Mouse (Mus musculus): ENCODE results near the gene Naa15. TPM values are rescaled to one million over a fixed set of nuclear protein-coding genes. Genes with fewer than 3 reads are reported as not detected.
"Not testable (repeated sequence)": the region's sequence is repeated elsewhere in the genome, so short reads cannot be mapped to it uniquely, and the experiment has no call there.

Gene Naa15
- polyA plus RNA-seq, 1 experiment from 2014 or later = 12.7 TPM

DNA sequence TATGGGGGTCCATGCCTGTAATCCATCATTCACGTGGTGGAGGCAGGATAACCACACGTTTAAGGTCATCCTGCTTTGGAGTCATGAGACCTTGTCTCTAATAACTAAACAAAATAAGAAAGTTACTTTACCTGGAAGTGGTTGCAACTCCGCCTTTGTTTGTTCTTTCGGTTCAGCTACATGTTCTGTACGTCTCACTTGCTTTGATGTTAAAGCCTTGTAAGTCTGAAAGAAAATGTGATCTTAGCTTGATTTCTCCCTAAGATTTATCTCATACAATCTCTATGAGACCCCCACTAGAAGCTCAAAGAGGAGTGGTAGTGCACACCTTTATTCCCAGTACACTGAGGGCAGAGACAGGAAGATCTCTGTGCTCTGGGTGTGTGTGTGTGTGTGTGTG lies 23.9 kb upstream of the Naa15 start:
- H3K4me3 ChIP-seq (ENCODE audit: low read depth, low read length) = no peak overlapping the region
- DNase-seq (ENCODE audit: low spot score) (no peak), ATAC-seq (no peak)
- no peaks in the 10 kb centered on the region for H3K27me3 ChIP-seq (replicated peaks; ENCODE audit: insufficient read depth, low read length)
- 65% methylated on average over 5 of the region's 5 CpGs for WGBS
- no peaks in the 10 kb centered on the region for H3K36me3 ChIP-seq (ENCODE audit: insufficient read depth, low read length)
- no peak overlapping the region for H3K4me2 ChIP-seq (replicated peaks; ENCODE audit: low read depth, low read length)
- no peak overlapping the region for H3K9ac ChIP-seq (replicated peaks; ENCODE audit: low read depth)
- no peak for TF ChIP-seq EP300 (IDR thresholded peaks at IDR 0.05)
- no peak for TF ChIP-seq CTCF (IDR thresholded peaks at IDR 0.05)
- H3K27ac ChIP-seq (ENCODE audit: low read length) = no peak overlapping the region
- H3K9me3 ChIP-seq (ENCODE audit: low read length) = no peaks in the 10 kb centered on the region
- H3K4me1 ChIP-seq (ENCODE audit: insufficient read depth, low read depth, low read length) = no peaks in the 10 kb centered on the region

- DNase-seq (ENCODE audit: low spot score) (no peak), ATAC-seq (no peak)
- 92% methylated on average over 5 of the region's 5 CpGs for WGBS
- H3K36me3 ChIP-seq (ENCODE audit: insufficient read depth, low read length) = no peaks in the 10 kb centered on the region
- no peaks in the 10 kb centered on the region for H3K27me3 ChIP-seq (replicated peaks; ENCODE audit: insufficient read depth, low read length)
- no peak overlapping the region for H3K27ac ChIP-seq (ENCODE audit: low read length)
- H3K9ac ChIP-seq (replicated peaks; ENCODE audit: low read depth) = no peak overlapping the region
- no peak overlapping the region for H3K4me2 ChIP-seq (replicated peaks; ENCODE audit: low read depth, low read length)
- no peak overlapping the region for H3K4me3 ChIP-seq (ENCODE audit: low read depth, low read length)
- no peaks in the 10 kb centered on the region for H3K9me3 ChIP-seq (ENCODE audit: low read length)
- TF ChIP-seq EP300 (IDR thresholded peaks at IDR 0.05) (no peak), CTCF (IDR thresholded peaks at IDR 0.05) (no peak)
- H3K4me1 ChIP-seq (ENCODE audit: insufficient read depth, low read depth, low read length) = no peaks in the 10 kb centered on the region
Observed at GRCm38 (mm10) chr3:51391591-51391990, 23.4 kb upstream of the Naa15 start.

DNA sequence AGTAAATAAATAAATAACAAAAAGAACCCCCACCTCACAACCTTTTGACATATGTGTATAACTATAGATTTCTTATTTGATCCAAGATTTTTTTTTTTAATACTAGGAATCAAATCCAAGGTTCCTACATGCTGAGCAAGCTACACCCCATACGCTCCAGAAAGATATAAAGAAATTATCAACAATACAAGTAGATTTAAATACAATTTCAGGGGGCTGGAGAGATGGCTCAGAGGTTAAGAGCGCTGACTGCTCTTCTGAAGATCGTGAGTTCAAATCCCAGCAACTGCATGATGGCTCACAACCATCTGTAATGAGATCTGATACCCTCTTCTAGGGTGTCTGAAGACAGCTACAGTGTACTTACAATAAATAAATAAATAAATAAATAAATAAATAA lies 21.9 kb upstream of the Naa15 start:
- H3K27me3 ChIP-seq (replicated peaks; ENCODE audit: insufficient read depth, low read length); H3K4me3 ChIP-seq (ENCODE audit: low read depth, low read length); H3K9ac ChIP-seq (replicated peaks; ENCODE audit: low read depth); H3K4me2 ChIP-seq (replicated peaks; ENCODE audit: low read depth, low read length); ATAC-seq; H3K36me3 ChIP-seq (ENCODE audit: insufficient read depth, low read length); H3K27ac ChIP-seq (ENCODE audit: low read length); H3K9me3 ChIP-seq (ENCODE audit: low read length); H3K4me1 ChIP-seq (ENCODE audit: insufficient read depth, low read depth, low read length); DNase-seq (ENCODE audit: low spot score): not testable (repeated sequence)
- 95% methylated on average over 3 of the region's 3 CpGs for WGBS

- ATAC-seq = no peak
- Histone ChIP-seq H3K36me3 (ENCODE audit: insufficient read depth, low read length) (no peaks in the 10 kb centered on the region), H3K4me1 (ENCODE audit: insufficient read depth, low read depth, low read length) (no peaks in the 10 kb centered on the region), H3K27me3 (replicated peaks; ENCODE audit: insufficient read depth, low read length) (no peaks in the 10 kb centered on the region), H3K27ac (ENCODE audit: low read length) (no peak overlapping the region), H3K4me3 (ENCODE audit: low read depth, low read length) (no peak overlapping the region), H3K9me3 (ENCODE audit: low read length) (no peaks in the 10 kb centered on the region), H3K9ac (replicated peaks; ENCODE audit: low read depth) (no peak overlapping the region), H3K4me2 (replicated peaks; ENCODE audit: low read depth, low read length) (no peak overlapping the region)
- no peak for DNase-seq (ENCODE audit: low spot score)
- TF ChIP-seq CTCF (IDR thresholded peaks at IDR 0.05) (no peak), EP300 (IDR thresholded peaks at IDR 0.05) (no peak)
- 93% methylated on average over 2 of the region's 2 CpGs for WGBS
Observed at GRCm38 (mm10) chr3:51393651-51394050, 21.3 kb upstream of the Naa15 start.

DNA sequence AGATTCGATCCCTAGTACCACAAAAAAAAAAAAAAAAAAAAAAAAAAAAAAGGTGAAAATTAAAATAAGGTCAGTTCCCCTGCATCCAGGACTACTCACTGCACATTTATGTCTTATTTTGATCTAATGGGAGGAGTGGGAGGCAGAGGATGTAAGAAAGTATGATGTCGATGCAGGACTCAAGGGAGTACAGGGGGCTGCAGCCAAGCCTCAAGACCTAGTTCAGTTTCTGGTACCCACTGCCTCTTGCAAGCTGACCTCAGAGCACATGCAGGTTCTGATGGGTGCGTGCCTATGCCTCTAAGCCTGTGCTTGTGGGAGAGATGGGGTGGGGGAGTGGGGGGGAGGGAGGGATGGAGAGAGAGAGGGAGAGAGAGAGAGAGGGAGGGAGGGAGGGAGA lies 20.1 kb upstream of the Naa15 start:
- no peak overlapping the region for H3K27ac ChIP-seq (ENCODE audit: low read length)
- H3K9ac ChIP-seq (replicated peaks; ENCODE audit: low read depth) = no peak overlapping the region
- H3K4me2 ChIP-seq (replicated peaks; ENCODE audit: low read depth, low read length) = no peak overlapping the region
- TF ChIP-seq EP300 (IDR thresholded peaks at IDR 0.05) (no peak), CTCF (IDR thresholded peaks at IDR 0.05) (no peak)
- H3K36me3 ChIP-seq (ENCODE audit: insufficient read depth, low read length) = no peaks in the 10 kb centered on the region
- DNase-seq (ENCODE audit: low spot score) (no peak), ATAC-seq (no peak)
- no peak overlapping the region for H3K4me3 ChIP-seq (ENCODE audit: low read depth, low read length)
- no peaks in the 10 kb centered on the region for H3K4me1 ChIP-seq (ENCODE audit: insufficient read depth, low read depth, low read length)
- no peaks in the 10 kb centered on the region for H3K27me3 ChIP-seq (replicated peaks; ENCODE audit: insufficient read depth, low read length)
- WGBS = 71% methylated on average over 3 of the region's 3 CpGs
- H3K9me3 ChIP-seq (ENCODE audit: low read length) = no peaks in the 10 kb centered on the region

DNA sequence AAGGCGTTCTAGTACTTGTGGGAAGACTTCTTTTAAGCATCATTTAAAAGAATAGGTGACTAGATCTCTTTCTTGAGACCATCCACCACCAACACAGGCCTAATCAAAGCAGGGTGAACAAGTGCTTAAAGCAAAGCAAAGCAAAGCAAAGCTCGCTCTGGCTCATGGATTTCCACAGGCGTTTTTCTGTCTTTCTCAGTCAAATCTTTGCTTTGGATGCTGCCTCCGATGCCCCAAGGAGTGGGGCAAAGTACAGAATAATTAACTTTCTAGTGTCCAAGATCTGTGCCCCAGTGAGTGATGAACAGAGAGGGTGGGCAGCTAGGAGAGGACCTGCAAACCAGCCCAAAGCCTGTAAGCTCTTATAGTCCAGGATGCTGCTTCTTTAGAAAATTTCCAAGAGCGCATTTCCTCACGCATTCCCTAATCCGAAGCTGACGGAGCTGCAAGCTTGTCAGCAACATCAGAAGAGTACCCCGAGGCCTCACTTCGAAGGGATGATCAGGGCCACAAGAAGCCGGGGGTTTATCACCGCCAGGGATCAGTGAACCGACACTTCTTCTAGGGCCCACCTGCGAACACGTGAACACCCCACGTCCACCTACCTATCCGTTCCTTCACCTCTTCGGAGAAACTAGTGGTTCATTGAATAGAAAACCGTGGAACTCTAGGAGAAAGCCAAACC lies 19.3 kb upstream of the Naa15 start:
- WGBS = 44% methylated on average over 19 of the region's 19 CpGs
- no peaks in the 10 kb centered on the region for H3K4me1 ChIP-seq (ENCODE audit: insufficient read depth, low read depth, low read length)
- H3K9ac ChIP-seq (replicated peaks; ENCODE audit: low read depth) = no peak overlapping the region
- H3K4me3 ChIP-seq (ENCODE audit: low read depth, low read length) = no peak overlapping the region
- H3K4me2 ChIP-seq (replicated peaks; ENCODE audit: low read depth, low read length) = no peak overlapping the region
- H3K36me3 ChIP-seq (ENCODE audit: insufficient read depth, low read length) = no peaks in the 10 kb centered on the region
- H3K27ac ChIP-seq (ENCODE audit: low read length) = no peak overlapping the region
- H3K27me3 ChIP-seq (replicated peaks; ENCODE audit: insufficient read depth, low read length) = no peaks in the 10 kb centered on the region
- DNase-seq (ENCODE audit: low spot score) (no peak), ATAC-seq (no peak)
- TF ChIP-seq EP300 (IDR thresholded peaks at IDR 0.05) (no peak), CTCF (IDR thresholded peaks at IDR 0.05) (no peak)
- no peaks in the 10 kb centered on the region for H3K9me3 ChIP-seq (ENCODE audit: low read length)
